Mouse (Mus musculus): ENCODE results near the gene Tmem97.

DNA sequence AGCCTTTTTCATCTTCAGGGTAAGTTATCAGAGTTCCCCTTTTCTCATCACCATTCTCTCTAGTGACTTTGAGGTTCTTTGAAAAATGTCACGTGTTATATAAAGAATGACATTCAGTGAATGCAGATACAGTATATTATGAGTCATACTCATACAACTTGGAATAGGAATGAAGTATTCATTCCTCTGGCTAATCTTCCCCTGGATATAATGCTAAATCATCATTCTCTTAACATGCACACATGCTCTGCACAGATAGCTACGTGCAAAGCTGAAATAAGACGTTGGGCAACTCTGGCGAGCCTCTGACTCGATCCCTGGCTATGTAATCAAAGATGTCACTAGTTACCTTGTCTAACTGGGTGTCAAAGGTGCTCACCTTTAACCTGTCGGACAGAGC lies 21.3 kb upstream of the Tmem97 start:
- TF ChIP-seq CTCF (IDR thresholded peaks at IDR 0.05; ENCODE audit: low read depth) (no peak), EP300 (IDR thresholded peaks at IDR 0.05; ENCODE audit: low read depth) (no peak)

Data from liver, postnatal 0 days (tissue).